Mouse (Mus musculus): Measurements from ENCODE around the gene Casq2. TPM values are rescaled to one million over a fixed set of nuclear protein-coding genes. Genes with fewer than 3 reads are reported as not detected.

Gene Casq2
- polyA plus RNA-seq, 1 experiment = not detected

DNA sequence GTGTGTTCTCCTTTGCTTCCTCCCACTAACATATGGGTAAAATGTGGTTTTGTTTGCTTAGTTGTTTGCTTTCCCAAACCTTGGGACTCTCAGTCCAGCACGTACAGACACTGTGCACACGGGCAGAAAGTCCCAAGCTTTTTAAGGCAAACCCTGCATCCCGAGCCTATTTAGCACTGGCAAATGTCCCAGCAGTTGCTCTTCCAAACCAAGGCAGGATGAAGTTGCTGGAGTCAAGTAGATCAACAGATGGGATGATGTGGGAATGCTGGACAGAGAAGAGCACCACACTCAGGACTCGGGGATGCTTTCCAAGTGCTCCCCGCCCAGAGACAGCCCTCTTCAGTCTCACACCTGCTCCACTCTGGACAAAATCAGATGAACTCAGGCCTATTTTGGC lies 9.2 kb downstream of the Casq2 start:
- no peak overlapping the region for H3K4me3 ChIP-seq (replicated peaks)
- TF ChIP-seq GATA1 (IDR thresholded peaks at IDR 0.05; ENCODE audit: low read length) = no peak
- no peak for TF ChIP-seq TAL1 (IDR thresholded peaks at IDR 0.05; ENCODE audit: low read length)
- H3K27me3 ChIP-seq (ENCODE audit: control insufficient read depth) = no peaks in the 10 kb centered on the region
- H3K9me3 ChIP-seq (ENCODE audit: control insufficient read depth, low read length) = no peaks in the 10 kb centered on the region
- H3K36me3 ChIP-seq (ENCODE audit: control insufficient read depth) = no peaks in the 10 kb centered on the region
- H3K4me1 ChIP-seq (ENCODE audit: control insufficient read depth) = no peaks in the 10 kb centered on the region

DNA sequence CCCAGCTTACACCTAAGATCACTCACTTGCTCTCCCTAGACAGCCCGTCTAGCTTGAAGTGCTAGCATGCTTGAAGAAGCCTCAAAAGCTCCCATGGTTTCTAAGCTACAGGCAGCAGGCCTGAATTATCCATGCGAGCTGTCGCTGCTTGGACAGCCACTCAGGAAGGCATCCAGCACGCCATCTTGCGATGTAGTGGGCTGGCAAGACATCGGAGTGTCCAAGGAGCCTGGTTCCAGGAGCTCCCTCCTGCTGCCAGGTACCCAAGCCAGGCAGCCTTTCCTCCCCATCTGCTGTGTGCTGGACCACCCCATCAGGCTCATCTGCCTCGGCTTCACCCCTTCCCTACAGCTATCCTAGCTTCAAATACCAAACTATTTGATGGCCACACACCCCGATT lies 10.2 kb downstream of the Casq2 start:
- H3K9me3 ChIP-seq (ENCODE audit: control insufficient read depth, low read length) = no peaks in the 10 kb centered on the region
- H3K36me3 ChIP-seq (ENCODE audit: control insufficient read depth) = no peaks in the 10 kb centered on the region
- peaks cover 2% of the 10 kb centered on the region; the same call in 1 of the 2 replicates for H3K4me1 ChIP-seq (ENCODE audit: control insufficient read depth)
- no peaks in the 10 kb centered on the region for H3K27me3 ChIP-seq (ENCODE audit: control insufficient read depth)
- H3K4me3 ChIP-seq (replicated peaks) = no peak overlapping the region
- TF ChIP-seq GATA1 (IDR thresholded peaks at IDR 0.05; ENCODE audit: low read length) (no peak), TAL1 (IDR thresholded peaks at IDR 0.05; ENCODE audit: low read length) (no peak)

DNA sequence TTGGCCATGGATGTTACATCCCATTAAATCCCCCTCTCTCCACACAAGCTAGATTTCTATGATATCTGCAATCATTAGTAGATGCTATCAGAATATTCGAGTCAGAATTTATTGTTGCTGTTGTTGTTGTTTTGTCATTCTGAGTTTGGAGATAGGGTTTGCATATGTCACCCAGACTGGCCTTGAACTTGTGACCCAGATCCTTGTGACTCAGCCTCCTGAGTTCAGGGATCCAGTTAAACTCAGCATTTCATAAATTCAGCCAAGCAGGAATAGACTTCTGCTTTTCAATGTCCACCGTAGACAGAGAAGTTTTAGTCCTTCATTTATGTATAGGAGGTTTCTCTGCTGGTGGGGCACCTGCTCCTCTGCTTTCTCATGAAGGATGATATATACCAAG lies 10.8 kb downstream of the Casq2 start:
- Histone ChIP-seq H3K36me3 (ENCODE audit: control insufficient read depth) (no peaks in the 10 kb centered on the region), H3K9me3 (ENCODE audit: control insufficient read depth, low read length) (no peaks in the 10 kb centered on the region), H3K4me1 (ENCODE audit: control insufficient read depth) (peaks cover 2% of the 10 kb centered on the region; the same call in 1 of the 2 replicates), H3K27me3 (ENCODE audit: control insufficient read depth) (no peaks in the 10 kb centered on the region), H3K4me3 (replicated peaks) (no peak overlapping the region)
- no peak for TF ChIP-seq GATA1 (IDR thresholded peaks at IDR 0.05; ENCODE audit: low read length)
- no peak for TF ChIP-seq TAL1 (IDR thresholded peaks at IDR 0.05; ENCODE audit: low read length)

DNA sequence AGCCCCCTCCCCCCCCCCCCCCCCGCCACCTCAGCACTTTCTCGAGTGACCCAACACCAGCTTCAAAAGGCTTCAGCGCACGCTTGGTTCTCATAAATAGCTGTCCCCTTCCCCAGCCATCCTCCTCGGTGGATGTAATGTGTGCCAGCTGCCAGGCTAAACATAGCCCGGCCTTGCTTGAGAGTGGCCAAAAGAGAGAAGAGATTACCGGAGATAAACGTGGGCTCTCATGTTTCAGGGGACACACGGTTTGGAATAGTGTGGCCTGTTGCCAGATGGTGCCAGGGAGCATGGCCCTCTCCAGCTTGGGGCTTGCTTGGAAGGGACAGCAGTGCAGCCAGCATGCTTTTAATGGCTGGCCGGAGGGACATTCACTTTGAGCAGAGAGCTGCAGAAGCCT lies 13.0 kb downstream of the Casq2 start:
- Histone ChIP-seq H3K9me3 (ENCODE audit: control insufficient read depth, low read length) (no peaks in the 10 kb centered on the region), H3K27me3 (ENCODE audit: control insufficient read depth) (no peaks in the 10 kb centered on the region), H3K4me1 (ENCODE audit: control insufficient read depth) (peaks cover 2% of the 10 kb centered on the region; the same call in 1 of the 2 replicates), H3K4me3 (replicated peaks) (no peak overlapping the region), H3K36me3 (ENCODE audit: control insufficient read depth) (no peaks in the 10 kb centered on the region)
- TF ChIP-seq TAL1 (IDR thresholded peaks at IDR 0.05; ENCODE audit: low read length) (no peak), GATA1 (IDR thresholded peaks at IDR 0.05; ENCODE audit: low read length) (no peak)

DNA sequence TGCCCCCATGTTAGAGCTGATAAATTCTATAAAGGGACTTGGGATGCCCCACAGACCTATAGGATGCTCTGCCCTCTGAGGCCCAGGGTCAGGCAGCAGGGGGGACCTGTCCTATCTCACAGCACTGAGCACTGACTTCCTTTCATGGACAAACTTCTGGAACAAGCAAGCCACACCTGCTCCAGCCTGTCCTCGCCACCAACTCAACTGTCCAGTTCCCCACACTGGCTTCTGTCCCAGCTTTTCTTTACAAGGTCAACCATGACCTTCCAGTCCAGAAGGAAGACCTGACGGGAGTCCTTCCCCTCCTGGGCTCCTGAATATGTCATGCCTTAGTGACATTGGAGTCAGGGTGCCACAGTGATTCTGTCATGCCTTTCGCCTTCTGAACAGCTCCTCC lies 13.6 kb downstream of the Casq2 start:
- Histone ChIP-seq H3K4me1 (ENCODE audit: control insufficient read depth) (peaks cover 2% of the 10 kb centered on the region; the same call in 1 of the 2 replicates), H3K36me3 (ENCODE audit: control insufficient read depth) (no peaks in the 10 kb centered on the region), H3K27me3 (ENCODE audit: control insufficient read depth) (no peaks in the 10 kb centered on the region), H3K4me3 (replicated peaks) (no peak overlapping the region), H3K9me3 (ENCODE audit: control insufficient read depth, low read length) (no peaks in the 10 kb centered on the region)
- TF ChIP-seq TAL1 (IDR thresholded peaks at IDR 0.05; ENCODE audit: low read length) (no peak), GATA1 (IDR thresholded peaks at IDR 0.05; ENCODE audit: low read length) (no peak)

DNA sequence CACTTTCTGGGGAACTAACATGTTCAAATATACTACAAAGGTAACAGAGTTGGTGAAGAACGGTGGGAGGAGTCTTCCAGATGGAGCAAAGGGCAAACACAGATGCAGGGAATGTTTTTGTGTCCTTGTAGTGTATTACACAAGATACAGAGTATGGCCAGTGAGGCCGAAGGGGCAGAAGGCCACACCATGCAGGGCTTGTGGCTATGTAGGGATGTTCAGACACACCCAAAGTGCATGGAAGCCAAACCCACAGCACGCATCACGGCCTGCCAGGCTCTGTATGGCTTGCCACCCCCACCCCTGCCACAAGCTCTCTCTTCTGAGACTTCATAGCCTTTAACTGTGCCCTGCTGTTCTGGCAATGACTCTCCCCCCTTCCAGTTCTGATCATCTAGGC lies 15.2 kb downstream of the Casq2 start:
- H3K9me3 ChIP-seq (ENCODE audit: control insufficient read depth, low read length) = no peaks in the 10 kb centered on the region
- no peak for TF ChIP-seq TAL1 (IDR thresholded peaks at IDR 0.05; ENCODE audit: low read length)
- TF ChIP-seq GATA1 (IDR thresholded peaks at IDR 0.05; ENCODE audit: low read length) = no peak

DNA sequence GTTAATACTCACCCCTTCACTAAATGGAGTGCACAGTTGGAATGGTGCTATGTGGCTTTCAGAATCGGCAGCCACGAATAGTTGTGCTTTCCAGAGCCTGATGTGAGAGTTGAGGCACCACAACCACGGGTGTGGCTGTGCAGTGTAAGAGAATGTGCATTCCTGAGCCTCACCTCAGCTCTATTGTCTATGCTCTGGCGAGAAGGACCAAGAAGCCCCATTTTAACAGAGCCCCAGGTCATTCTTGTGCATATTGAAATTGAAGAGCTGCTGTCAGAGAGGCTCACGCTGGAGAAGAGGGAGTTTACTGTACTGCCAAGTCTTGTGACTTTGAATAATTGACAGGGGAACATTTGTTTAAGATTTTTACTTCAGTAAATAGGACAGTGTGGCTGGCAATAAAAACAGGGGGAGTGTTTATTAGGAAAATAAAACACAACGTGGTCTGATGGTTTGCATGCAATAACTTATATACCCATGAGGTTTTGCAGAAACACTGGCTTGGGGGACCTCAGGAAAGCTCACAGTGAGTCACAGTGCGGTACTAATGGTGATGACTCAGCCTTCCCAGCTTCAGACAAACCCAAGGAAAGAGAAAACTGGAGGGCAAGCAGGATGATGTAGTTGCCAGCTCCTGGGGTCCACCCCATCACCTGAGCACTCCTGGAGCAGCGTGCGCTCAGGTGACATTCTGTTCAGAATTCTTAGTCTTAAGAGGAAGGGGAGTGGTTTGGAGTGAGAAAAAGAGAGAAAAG lies 17.8 kb downstream of the Casq2 start:
- no peaks in the 10 kb centered on the region for H3K9me3 ChIP-seq (ENCODE audit: control insufficient read depth, low read length)
- peaks cover 2% of the 10 kb centered on the region; the same call in 1 of the 2 replicates for H3K4me1 ChIP-seq (ENCODE audit: control insufficient read depth)
- no peak overlapping the region for H3K4me3 ChIP-seq (replicated peaks)
- no peaks in the 10 kb centered on the region for H3K36me3 ChIP-seq (ENCODE audit: control insufficient read depth)
- no peaks in the 10 kb centered on the region for H3K27me3 ChIP-seq (ENCODE audit: control insufficient read depth)
- TF ChIP-seq GATA1 (IDR thresholded peaks at IDR 0.05; ENCODE audit: low read length) (no peak), TAL1 (IDR thresholded peaks at IDR 0.05; ENCODE audit: low read length) (no peak)

More for the DNA sequence above, 15.2 kb downstream of the Casq2 start:
- H3K4me1 ChIP-seq (ENCODE audit: control insufficient read depth) = peaks cover 2% of the 10 kb centered on the region; the same call in 1 of the 2 replicates
- H3K27me3 ChIP-seq (ENCODE audit: control insufficient read depth) = no peaks in the 10 kb centered on the region
- H3K36me3 ChIP-seq (ENCODE audit: control insufficient read depth) = no peaks in the 10 kb centered on the region
- no peak overlapping the region for H3K4me3 ChIP-seq (replicated peaks)

DNA sequence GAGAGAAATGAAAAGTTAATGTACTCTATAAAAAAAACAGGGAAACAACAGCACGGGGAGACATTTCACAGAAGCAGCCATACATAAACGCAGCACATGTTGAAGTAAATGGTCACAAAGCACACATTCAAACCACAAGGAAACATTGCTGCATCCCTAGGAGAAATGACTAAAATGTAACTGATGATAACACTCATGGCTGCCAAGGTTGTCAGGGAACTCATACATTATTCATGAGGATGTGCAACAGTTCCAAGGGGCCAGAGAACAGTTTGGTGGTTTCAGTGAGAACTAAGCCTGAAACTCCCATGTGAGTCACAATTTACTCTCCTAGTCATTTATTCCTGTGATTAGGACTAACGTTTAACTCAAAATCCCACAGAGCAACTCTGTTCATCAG lies 22.0 kb downstream of the Casq2 start:
- no peaks in the 10 kb centered on the region for H3K9me3 ChIP-seq (ENCODE audit: control insufficient read depth, low read length)
- H3K27me3 ChIP-seq (ENCODE audit: control insufficient read depth) = no peaks in the 10 kb centered on the region
- TF ChIP-seq GATA1 (IDR thresholded peaks at IDR 0.05; ENCODE audit: low read length) = no peak
- TF ChIP-seq TAL1 (IDR thresholded peaks at IDR 0.05; ENCODE audit: low read length) = no peak
- no peaks in the 10 kb centered on the region for H3K4me1 ChIP-seq (ENCODE audit: control insufficient read depth)
- H3K4me3 ChIP-seq (replicated peaks) = no peak overlapping the region
- H3K36me3 ChIP-seq (ENCODE audit: control insufficient read depth) = no peaks in the 10 kb centered on the region

DNA sequence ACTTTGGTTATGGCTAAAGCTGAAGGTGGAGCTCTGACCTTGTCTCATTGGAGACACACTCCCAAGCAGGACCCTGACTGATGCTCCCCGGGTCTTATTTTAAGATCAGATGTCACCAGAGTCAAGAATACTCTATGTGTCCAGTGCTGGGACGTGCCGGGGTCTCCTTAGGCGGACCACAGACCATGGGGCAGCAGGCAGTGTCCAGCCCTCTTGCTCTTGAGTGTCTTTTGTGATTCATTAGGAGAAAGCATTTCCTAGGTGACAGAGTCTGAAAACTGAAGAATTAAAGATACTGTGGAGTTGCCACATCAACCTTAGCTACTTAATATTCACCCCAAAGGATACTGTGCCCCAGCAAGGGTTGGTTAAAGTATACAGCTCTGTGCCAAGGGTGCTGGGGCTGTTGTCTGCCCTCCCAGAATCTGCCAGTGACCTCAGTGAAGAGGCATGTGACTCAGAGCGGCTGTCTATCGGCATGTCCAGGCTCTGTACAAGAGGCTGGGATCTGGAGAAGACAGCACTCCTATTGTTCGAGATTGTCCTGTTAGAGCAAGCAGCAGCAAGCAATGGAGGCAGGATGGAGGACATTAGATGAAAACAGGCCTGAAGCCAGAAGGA lies 25.9 kb downstream of the Casq2 start:
- 0 out of 2 replicates have a peak, but pooled peaks cover 2% of the 10 kb centered on the region for H3K27me3 ChIP-seq (ENCODE audit: control insufficient read depth)
- no peaks in the 10 kb centered on the region for H3K36me3 ChIP-seq (ENCODE audit: control insufficient read depth)
- TF ChIP-seq TAL1 (IDR thresholded peaks at IDR 0.05; ENCODE audit: low read length) = no peak
- TF ChIP-seq GATA1 (IDR thresholded peaks at IDR 0.05; ENCODE audit: low read length) = no peak
- H3K9me3 ChIP-seq (ENCODE audit: control insufficient read depth, low read length) = no peaks in the 10 kb centered on the region
- H3K4me3 ChIP-seq (replicated peaks) = no peak overlapping the region
- no peaks in the 10 kb centered on the region for H3K4me1 ChIP-seq (ENCODE audit: control insufficient read depth)
